Mouse (Mus musculus) adrenal gland, adult 8-10 months (tissue): ENCODE measurements around the gene Ttc9. TPM values are rescaled to one million over a fixed set of nuclear protein-coding genes. Genes with fewer than 3 reads are reported as not detected.

Source experiments
- DNase-seq: peaks from one replicate; pipeline ENCODE4 v3.0.0; 2022
- total RNA-seq, 4 experiments: library from RNA; stranded (reverse); gene quantifications; 2 replicates each; pipeline ENCODE4 v1.2.4; 2022

Ttc9 gene
- 1 to 10 TPM; 3.3 to 4.7 (median 4.3) TPM for total RNA-seq

DNA sequence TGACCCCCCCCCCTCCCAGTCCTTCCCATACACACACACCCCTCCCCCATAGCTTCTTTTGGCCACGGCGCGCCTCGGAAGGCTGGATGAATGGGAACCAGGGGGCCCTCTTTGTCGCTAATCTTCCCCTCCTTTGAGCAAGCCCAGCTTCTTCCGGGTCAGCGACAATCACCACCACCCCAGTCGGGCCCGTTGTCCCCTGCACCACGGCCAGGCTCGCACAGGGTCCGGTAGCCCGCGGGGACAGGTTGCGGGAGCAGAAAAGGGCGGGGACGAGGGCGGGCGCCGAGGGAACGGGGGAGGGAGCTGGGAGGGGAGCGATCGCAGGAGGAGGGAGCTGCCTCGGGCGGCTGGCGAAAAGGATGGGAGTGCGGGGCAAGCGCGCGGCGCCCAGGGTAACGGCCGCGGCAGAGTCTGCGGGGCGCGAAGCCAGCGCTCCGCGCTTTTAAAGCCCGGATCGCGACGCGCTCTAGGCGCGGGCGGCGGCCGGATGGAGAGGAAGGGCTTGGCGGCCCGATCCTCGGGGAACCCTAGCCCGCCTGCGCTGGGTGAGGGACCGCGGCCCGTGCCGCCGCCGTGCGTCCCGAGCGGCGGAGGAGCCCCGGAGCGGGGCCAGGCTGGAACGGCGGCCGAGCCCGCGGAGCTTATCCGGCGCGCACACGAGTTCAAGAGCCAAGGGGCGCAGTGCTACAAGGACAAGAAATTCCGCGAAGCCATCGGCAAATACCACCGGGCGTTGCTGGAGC, at the start of gene Ttc9:
Ttc9 (plus strand) TSS at position 335 of the 746 bp plus-strand sequence.
- DNase-seq, result no peak

DNA sequence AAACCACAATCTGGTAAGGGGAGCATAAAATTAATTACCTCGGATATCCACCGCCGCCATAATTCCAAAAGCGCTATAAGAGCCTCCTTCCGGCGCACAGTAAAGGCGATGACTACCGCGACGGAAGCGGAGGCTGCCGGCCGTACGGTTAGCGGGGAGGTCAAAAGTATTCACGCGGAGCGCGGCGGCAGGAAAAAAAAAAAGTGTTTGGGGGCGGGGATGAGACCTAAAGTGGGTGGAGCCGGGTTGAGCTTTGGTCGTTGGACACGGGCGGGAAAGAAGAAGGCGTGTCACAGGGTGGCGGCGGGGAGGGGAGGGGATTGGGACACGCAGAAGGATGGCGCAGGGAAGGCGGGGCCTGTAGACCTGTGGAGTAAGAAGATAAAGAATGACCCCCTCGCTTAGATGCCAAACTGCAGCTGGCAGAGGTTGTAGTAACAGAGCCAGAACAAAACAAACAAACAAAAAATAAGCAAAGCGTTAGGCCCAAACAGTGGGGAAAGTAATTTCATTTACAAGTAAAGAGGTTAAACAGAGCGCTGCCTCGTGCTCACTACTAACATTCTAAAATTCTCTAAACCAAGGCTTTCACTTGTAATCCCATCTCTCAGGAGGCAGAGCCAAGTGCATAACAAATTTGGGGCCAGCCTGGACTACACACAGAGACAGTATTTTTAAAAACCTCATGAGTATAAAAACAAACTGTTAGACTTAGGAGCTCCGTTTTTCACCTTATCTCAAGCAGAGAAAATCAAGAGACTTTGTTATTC, 36.0 kb upstream of the Ttc9 start, which contains the start of gene Med6:
Med6 (minus strand) TSS at position 107 of the 770 bp plus-strand sequence.
- peak; percentile 93 for DNase-seq

DNA sequence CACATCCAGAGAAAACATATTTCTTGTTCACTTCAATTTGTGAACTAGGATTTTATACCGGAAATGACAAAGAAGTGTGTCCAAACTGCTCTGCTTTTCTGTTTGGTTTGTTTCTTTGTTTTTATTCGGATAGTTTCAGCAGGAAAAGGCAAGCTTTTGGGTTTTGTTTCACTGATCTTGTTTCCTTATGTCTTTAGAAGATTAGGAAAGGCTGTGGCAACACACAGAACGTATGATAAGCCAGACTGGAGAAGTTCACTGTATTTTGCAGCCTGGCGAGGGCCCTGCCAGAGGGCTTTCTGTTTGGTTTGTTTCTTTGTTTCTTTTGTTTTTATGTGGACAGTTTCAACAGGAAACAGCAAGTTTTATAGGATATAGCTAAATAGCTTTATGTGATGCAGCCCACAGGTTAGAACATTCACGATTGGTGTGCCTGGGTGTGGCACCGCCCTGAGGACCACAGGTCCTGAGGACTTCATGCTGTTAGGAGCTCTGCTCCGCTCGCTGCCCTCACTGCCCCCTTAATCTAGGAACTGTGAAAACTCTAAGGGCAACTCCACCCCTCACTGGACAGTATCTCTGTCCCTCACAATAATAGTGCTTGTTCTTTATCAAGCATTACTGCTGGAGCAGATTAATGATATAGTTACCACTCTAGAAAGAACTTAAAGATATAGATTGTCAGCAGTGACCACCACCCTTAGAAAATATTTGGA, 34.3 kb upstream of the Ttc9 start:
- no peak for DNase-seq

DNA sequence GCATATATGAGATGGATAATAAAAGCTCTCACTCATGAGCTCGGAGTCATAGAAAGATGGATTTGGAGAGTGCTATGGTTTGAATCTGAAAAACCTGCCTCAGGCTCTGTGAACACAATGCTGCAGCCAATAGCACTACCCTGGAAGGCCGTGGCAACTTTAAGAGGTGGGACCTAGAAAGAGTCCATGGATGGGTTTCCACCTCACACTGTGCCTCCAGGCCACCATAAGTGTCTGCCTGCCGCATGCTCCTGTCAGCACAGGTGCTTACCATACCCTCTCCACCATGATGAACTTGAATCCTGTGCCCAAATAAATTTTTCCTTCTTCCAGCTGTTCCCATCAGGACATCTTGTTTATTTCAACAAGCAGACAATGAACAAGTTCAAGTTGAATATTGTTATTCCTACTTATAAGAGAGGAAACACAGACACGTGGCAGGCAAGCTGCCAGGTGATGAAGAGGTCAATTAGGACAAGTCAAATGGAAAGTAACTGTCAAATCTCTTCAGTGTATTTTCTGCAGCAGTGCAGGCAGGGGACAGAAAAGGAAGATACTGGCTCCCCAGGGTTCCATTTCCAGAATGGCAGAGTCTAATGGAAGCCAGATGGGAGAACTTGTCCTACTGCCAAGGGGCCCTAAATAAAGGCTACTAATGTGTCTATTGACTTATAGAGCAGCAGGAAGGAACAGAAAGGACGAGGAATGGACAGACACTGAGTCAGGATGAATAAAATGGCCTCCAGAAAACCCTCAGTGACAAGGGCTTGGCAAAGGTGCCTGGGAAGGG, 25.9 kb upstream of the Ttc9 start:
- no peak for DNase-seq

DNA sequence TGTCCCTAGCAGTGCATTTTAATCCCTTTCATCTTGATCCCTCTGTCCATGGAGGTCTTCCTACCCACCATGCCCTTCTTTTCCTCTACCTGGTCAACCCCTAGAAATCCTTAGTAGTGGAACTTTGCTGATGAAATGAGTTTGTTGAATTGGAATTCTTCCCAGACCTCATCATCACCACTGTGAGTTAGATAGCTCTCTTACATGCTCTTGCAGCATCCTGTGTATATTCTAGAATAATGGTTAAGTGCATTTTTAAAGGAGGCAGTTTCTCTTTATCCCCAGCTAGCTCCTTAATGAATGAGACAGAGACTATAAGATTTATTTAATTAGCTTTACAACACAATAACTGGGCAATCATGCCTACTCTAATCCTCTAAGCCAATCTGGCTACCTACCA, 21.6 kb upstream of the Ttc9 start:
- DNase-seq, result no peak

DNA sequence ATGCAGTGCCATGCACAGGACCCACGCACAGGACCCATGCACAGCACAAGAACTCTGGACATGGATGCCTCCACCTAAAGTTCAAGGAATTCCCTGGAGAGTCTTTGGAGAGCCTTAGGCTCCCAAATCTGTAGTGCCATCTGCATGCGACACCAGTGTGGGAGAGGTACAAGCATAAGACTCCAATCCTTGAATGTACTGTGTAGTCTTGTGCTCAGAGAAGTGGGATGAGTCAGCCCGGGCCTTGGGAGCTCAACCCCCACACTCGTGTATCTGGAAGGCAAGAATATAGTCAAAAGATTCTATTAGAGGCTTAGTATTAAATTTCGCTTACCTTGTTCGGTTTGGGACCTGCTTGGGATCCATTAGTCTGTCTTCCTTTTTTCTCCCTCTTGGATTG, 15.2 kb upstream of the Ttc9 start:
- DNase-seq, result no peak

DNA sequence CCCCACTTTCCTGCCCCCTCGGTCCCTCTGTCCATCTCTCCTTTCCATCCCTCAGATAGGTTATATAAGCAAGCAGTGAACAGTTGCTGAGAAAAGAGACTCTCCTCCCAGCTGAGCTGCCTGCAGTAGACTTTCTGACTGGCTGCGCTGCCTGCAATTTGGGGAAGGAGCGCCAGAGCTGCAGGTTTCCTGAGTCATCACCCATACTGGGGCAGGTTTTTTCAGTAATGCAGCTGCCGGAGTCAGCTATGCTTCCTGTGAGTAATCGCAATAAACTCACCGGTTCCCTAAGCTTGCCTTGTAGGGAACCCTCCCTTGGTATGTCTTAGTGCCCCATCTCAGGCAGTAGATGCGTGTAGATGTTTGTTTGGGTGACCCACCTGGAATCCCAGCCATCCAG, 14.1 kb upstream of the Ttc9 start:
- no peak for DNase-seq

DNA sequence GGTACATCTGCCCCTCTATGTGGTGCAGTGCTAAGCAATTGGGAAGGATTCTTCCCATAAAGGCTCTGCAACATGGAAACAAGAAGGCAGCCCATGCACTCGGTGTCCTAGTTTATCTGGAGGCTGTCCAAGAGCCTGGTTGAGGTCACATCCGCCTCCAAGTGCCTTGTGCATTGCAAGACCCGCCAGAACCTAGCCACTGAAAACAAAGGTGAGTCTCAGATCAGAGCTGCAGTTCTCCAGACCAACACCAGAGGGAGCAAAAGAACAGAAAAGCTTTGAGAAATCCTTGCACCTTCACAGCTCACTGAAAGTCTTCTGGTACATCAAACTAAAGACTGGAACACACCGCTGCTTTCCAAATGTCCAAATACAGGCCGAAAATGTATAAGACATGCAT, 11.7 kb upstream of the Ttc9 start:
- peak; percentile 42 for DNase-seq

DNA sequence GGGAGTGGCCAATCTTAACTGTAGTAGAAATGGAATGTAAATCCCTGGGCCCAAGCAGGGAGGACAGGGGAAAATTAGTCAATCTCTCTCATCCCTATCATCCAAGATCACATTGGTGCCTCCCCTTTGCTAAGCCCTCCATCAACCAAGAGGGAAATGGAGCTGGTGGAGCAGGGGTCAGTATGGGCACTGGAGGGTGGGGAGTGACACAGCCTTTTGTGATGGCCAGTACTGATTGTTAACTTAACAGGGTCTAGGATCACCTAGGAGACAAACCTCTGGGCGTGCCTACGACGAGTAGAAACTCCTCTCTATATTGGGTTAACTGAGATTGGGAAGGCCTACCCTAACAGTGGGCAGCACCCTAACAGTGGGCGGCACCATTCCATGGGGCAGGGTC, 7.7 kb upstream of the Ttc9 start:
- DNase-seq, result no peak

DNA sequence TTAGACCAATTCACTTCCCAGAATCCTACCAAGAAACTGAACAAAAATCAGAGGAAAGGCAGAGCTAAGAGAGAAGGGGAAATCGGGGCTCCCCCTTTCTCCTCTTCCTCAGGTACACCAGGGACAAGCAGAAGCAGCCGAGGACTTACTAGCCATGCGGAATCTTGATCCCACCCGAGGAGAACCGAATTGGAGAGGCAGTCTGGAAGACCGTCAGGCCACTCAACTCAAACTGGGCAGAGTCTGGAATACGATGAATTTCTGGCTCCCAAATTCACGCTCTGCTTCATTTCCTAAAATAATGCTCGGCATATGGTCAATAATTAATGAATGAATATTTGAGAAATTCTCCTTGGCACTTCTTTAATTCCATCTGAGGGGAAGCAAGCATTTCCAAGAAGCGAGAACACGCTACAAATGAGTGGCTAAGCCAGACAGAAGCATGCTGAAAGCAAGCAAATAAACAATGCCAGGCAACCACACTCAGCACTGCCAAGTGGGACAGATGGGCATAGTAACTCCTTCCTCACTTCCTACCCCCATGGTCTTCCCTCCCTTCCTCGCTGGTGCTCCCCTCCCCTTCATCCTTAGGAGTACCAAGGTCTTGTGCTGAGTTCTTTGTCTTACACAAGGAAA, 4.7 kb upstream of the Ttc9 start:
- no peak for DNase-seq

DNA sequence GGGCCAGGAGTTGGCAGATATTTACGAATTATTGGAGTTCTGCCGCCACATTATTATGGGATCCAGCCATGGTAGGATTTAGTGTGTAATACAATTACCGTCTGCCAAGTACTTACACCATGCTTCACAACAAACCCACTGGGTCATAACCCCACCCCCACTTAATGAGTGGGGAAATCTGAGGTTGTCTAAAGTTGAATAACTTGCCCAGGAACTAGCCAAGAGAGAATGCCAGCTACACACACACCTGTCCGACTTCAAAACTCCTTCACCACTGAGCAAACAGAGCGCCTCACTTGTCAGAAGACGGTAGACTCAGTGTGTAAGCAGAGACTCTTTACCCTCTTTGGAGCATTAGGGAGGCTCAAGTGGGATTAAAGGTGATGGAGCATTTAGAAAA, 3.6 kb upstream of the Ttc9 start:
- DNase-seq, result no peak

DNA sequence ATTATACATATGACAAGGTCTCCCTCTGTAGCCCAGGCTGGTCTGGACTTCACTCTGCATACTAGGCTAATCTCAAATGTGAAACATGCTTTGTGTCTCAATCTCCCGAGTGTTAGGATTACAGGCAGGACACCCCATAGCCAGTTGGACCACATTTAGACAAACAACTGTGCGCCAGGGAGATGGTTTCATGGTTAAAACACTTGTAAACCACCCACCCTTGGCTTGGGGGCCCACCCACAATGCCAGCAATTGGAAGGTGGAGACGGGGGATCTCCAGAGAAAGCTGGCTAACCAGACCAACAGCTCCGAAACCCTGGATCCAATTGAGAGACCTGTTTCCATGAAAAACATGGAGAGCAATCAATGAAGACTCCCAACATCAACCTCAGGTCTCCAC, 3.0 kb upstream of the Ttc9 start:
- no peak for DNase-seq

DNA sequence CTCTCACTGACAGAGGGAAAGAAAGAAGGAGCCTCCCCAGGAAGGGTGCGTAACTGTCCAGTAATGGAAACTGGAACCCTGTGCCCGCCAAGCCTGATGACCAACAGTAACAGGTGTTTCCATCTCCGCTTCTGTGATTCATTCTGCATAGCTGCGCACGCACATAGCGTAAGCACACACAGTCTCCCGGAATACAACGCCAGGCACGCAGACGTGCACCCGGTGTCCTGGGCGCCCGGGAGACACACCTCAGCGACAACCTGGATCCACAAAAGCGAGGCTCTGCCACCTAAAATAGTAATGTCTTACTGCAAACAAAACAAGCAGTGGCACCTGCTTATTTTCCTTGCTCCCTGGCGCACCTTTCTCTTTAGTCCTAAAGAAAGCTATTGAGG, 532 bp upstream of the Ttc9 start:
- DNase-seq, result no peak

DNA sequence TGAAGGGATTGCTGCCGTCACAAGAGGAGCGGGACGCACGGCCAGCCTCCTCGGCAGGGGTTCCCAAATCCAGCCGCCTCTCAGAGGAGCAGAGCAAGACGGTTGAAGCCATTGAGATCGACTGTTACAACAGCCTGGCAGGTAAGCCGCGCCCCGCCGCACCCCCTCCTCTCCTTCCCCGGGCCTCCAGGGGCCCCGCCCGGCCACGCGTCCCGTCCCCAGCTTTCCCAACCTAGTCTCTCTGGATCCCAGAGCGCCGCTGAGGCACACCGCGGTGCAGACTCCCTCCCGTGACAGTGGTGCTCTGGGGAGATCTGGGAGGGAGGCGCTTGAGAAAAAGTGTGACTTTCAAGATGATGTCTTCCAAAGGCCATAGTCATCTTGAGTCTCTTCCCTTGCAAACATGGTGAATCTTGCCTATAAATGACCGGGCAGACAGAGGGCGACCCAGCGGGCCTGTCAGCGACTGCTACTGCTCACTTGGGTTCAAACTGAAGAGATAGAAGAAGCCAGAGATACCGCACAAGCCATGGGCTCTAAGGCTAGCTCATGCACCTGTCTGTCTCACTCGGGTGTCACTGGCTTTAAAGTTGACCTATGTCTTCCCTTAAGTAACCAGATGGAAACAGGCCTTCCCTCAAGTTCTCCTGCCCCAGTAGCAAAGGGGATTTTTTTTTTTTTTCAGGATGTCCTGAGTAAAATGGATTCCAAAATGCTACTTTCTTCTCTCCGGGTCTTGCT, 782 bp downstream of the Ttc9 start:
- no peak for DNase-seq

DNA sequence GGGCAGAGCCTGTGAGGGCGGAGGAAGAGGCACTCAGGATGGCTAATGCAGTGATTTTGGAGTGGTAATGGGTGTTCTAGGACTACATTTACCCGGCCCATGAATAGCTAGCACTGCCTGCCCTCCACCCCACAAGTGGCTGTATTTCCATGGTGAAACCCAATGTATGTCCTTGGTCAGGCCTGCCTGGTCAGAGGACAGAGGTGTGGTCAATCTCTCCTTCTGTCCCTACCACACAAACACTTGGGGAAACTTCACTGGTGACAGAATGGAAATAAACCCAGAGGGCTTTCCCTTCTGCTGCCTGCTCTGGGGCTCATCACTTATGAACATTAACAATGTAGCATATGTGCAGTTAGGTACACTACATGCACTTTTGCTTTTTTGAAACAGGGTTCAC, 2.2 kb downstream of the Ttc9 start:
- no peak for DNase-seq

DNA sequence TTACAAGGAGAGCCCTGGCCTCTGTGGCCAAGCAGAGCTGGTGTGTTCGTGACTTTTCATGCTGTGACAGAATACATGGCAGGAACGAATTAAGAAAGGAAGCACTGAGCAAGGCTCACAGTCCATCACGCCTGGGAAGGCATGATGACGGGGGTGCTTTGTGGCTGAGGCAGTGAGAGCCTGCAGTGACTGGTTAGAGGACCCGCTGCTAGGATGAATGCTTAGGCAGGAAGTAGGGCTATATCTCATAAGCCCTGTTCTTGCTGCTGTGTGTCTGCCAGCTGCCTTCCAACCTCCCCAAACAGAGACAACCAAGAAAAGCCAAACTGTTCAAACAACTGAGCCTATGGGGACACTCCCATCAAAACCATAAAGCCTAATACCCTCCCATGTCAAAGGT, 9.6 kb downstream of the Ttc9 start:
- DNase-seq, result no peak

DNA sequence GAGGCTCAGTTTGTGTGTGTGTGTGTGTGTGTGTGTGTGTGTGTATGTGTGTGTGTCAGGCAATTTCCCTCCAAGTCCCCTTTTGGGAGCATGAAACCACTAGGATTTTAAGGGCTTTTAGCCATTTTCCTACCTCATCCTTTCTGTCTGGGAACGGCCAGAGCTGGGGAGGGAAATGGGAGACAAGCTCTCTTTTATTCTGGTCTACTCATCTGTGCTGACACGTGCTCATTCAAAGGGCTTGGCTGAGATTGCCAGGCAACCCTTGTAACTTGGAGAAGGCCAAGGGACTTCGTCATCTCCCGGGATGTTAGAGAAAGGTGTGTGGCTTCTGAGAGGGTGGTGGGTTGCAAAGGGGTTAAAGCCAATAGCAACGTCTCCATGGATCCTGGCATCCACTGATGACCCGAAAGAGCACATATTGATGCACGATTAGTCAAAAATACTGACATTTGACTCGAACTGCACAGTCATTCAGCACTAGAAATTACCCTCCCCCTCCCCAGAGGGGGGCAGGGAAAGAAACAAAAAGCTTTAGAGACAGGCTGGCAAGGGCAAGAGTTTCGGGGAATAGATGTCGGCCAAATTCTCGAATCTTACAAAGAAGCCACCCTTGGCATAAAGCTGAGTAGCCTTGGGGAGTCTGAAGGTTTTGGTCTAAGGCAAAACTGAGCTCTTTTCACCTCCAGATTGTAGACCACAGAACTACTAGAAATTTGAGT, 11.5 kb downstream of the Ttc9 start:
- DNase-seq, result no peak

DNA sequence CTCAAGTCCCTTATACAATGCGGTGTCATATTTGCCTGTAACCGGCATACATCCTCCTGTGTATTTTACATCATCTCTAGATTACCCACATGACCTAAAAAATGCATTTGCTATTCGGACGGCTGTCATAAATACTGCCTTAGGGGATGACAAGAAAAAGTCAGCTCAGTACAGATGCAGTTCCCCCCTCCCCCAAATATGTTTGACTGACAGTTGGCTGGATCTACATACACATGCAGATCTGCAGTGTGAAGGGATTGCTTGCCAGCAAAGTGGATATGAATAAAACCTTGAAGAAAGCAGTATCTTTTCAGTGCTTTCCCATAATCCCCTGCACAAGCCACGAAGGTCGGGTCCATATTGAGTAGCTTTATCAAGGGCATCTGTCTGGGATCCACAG, 15.8 kb downstream of the Ttc9 start:
- no peak for DNase-seq

DNA sequence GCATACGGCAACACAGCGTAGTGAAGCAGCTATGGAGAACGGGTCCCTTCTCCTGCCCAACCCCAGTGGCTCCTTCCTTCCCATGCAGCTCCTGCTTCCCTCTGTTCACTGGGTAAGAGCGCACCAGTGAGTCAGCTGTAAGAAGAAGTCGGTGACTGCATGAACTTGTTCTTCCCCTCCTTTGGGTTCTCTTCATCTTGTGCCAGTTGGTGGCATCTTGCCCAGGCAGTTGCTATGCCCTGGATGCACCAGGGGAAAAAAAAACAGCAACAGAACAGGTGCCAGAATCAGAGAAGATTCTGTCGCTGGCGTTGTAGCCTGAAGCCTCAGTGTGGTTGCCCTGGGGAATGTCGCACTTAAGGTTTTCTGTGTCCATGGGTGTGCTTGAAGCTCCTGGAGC, 22.3 kb downstream of the Ttc9 start:
- DNase-seq, result no peak

DNA sequence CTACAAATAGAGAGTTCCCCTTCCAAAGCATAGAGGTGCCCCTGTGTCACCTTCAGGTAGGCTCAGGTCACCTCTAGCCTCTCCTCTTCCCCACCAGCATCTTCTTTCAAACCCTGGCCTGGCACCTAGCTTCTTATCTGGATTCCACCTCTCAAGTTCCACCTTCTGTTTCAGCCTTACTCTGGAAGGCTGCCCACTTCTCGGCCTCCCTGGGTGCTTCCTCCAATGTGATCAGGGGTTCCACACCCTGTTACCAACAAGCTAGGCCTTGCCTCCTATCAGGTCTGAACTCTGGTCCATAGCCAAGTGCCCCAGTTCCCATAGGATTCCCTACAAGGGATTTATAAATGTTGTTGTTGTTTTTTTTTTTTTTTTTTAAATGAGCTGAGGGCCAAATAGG, 26.3 kb downstream of the Ttc9 start:
- no peak for DNase-seq

DNA sequence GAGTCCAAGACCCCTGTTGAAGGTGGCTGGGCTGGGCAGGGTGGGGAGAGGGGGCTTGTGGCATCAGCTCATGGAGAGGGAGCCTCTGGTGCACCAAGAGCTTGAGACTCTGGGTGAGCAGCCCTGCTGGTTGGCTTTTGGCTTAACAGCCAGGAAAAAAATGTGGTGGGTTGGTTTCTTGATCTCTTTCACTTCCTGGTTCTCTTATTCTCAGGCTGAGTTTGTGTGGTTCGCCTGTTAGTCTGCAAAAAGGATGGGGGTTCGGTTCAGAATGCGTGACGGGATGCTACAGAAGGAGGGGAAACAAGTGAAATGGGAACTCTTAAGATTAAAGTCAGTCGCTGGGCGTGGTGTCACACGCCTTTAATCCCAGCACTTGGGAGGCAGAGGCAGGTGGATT, 27.0 kb downstream of the Ttc9 start:
- no peak for DNase-seq
